Mouse (Mus musculus) embryo, embryonic 10 days (tissue): Measurements from ENCODE around the gene Fam24b.
A peak's percentile ranks its signal among the peaks of the same experiment; 100 is the strongest.

ENCODE experiments used
- DNase-seq: peaks from one replicate; pipeline ENCODE4 v3.0.0-alpha.2; 2015; ENCODE audit warnings: low spot score

Fam24b gene

DNA sequence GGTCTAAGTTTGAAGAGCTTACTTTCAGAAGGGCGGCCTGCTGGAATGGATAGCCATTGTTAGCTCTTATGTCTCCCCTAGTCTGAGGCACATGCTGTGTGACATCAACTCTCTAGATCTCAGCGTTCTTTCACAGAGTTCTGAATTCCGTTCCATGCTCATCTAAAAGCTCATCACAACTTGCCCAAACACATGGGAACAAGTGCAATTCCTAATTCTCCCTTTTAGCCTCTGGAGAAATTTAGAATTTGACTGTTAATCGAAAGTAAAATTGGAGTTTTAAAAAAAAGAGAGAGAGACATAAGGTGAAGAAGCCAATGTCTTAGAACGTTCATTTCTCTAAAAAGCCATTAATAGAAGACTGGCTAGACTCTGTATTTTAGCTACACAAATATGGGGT lies at the start of gene Fam24b:
Gene Fam24b (minus strand): TSS at position 101 of the 400 bp plus-strand sequence.
- DNase-seq = no peak

DNA sequence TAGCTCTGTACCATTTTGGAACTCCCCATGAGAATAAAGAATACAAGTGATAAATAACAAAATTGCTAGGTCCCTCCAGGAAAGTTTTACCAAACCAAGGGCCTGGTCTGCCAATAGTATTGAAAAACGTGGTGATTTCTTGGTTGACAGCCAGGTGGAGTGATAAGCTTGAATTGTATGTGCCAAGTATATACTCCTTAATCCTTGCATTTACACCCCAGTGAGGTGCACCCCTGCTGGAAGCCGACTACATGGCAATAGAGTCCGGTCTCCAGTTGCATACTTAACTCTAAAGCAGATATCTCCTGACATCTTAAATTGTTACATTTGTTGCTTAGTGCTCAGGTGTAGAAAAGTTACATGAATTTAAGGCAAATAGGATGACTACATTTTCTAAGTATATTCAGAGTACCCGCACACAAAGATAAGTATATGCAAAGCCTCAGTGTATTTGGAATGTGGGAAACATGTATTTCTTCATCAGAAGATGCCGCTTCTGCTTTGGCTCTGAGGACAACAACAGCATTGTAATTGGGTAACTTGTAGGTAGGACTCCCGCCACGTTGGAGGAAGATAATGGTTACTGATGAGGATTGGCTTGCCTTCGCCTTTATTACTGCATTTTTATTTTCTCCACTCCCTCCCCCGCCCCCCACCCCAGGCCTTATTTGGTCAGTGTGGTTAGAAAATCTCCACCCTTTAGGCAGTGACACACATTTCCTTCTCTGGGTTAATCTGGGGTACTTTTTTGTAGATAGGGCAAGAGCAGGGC lies 42.8 kb upstream of the Fam24b start:
- peak; percentile 14 for DNase-seq

DNA sequence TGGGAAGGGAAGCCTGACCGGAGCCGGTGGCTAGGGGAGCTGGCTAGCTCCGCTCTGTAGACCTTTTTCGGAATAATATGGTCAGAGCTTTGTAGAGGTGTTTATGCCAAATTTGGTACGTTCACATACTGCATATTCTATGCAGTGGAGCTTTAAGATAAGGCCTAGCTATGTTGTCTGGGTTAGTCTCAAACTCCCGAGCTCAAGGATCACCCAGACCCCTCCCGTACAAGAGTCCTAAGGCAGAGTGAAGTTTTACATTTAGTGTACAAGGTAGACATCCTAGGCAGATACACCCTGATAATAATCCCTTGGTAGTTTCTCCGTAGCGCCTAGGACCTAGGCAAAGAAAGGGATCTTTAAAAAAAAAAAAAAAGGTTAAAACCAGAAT lies 42.1 kb upstream of the Fam24b start:
- DNase-seq = no peak

DNA sequence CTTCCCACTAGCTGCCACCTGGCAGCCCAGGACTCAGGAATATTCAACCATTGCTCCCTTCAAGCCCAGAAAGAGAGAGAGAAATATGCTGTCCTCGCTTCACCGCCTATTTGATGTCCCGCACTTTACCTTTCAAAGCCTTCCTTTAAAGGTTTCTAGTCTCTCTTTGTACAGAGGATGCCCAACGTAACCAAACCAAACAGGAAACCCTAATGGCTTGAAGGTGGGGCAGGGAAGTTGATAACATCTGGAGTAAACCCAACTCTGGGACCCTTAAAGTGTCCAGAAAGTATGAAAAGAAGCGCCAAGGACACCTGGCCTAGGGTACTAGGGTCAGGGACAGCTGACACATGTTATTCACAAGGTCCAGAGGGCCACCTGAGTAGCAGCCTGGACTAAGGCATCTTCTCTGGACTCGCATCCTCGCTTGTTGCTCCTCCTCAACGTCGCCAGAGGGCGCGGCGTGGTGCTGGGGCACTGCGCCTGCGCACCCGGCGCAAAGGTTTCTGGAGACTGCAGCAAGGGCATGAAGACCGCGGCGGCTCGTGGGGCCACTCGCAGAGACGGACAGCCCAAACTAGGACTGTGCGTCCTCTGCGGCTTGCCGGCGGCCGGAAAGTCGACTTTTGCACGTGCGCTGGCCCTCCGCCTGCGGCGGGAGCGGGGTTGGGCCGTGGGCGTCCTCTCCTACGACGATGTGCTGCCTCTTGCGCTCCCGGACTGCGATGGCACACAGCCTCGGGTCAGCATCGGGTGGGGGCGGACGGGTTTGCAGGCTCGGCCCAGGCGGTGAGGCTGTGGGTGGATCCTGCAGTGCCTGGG lies 41.5 kb upstream of the Fam24b start, which contains the start of gene Pstk:
Gene Pstk (plus strand): TSS at position 494 of the 822 bp plus-strand sequence.
- DNase-seq = peak; percentile 95

DNA sequence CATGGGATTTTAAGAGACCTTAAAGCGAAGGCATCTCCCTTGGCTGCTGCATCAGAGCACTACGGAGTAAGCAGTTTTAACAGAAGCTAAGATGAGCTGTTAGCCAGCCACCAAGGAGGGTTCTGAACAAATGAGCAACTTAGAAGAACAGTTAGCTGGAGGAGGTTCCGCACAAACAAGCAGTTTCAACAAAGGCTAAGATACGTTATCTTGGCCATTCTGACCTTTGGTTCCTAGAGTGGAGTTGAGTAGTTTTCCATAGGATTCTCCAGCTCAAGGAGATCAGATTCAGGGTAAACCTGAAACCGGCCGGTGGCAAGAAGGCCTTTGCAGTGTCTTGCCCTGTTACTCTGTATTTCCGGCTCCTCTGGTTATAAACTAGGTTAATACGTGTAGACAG lies 34.8 kb upstream of the Fam24b start:
- no peak for DNase-seq

DNA sequence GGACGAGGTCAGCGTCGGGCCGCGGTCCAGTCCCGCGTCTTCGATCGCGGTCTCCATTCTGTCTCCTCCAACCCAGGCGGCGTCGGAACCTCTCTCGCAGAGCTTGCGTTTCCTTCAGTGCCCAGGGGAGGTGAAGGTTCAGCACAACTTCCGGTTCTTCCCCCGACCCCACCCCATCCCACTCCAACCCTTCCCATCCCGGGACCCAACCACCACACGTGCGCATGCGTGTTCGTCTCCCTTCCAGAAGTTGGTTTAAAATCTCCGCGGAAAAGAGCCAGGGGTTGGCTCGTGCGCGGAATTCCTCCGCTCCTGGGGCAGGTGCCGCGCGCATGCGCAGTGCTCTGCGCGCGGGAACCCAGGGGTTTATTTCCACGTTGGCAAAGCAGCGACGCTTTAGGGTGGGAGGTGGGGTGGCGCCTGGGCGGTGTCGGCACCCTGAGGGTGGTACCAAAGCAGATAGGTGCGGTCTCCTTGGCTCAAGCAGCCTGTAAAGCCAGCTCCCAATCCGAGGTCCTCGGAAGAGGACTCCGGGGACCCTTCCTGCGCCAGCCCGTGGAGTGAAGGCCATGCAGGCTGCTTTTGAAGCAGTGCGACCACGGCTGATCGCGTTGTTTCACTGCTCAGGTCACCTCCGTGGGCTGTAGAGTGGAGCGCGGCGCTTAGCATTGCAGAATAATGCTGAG lies 33.4 kb upstream of the Fam24b start, which contains the start of gene 2310057M21Rik:
Gene 2310057M21Rik (minus strand): TSS at position 145 of the 686 bp plus-strand sequence.
- peak; percentile 99 for DNase-seq

DNA sequence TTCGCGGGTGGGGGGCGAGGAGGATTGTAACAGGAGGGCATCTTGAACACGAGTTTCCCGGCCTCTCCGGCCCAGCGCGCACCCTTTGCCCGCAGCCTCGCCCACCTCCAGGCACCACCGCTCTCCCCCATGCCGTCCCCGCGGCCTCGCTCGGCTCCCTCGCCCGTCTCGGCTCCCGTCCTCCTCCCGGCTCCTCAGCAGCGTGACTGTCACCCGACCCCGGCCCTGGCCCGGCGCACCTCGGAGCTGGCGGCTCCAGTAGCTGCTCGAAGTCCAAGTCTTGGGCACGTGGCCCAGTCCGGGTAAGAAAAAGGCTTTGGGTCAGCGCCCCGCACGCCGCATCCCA lies 32.9 kb upstream of the Fam24b start:
- DNase-seq = no peak

DNA sequence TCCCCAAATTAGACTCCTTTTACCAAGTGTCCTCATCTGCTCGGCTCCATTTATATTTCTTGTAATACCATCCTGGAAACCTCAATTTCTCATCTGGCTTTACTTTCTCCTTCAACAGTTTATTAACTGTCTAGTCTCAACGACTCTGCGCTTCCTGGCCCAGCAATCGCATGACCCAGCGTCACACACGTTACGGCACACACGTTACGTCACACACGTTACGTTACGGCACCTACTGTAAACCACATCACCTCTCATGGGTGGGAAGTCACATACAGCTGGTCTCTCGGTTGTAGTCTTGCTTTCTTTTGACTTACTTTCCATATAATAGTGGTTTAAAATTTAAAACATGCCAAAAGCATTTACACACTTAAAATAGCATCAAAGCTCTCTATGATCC lies 26.8 kb upstream of the Fam24b start:
- no peak for DNase-seq

DNA sequence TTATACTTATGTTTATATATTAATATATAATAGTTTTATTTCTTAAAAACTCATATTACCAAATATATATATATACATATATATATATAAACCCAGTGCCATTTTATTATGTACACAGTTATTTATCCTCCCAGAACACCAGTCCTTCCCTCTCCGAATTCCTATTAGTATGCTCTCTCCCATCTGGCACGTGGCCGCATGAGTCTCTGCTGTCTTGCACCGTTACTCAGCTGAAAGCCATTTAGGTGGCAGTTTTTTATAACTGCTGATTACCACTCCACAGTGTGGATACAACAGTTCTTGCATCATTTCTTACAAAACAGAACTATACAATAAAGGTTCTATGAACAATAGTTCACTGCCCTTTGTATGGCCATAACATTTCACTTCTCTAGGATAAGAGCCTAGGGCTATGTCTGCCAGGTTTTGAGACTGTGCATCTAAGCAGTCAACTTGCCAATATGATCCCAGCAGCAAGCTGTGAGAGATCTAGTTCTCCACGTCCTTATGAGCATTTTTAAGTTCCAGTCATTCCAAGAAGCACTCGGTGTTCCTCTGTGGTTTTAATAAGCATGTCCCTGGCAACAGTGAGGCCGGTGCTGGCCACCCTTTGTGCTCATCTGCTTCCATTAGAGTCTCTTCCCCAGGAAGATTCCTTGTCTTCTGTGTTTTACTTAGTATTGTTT lies 16.7 kb upstream of the Fam24b start:
- no peak for DNase-seq

DNA sequence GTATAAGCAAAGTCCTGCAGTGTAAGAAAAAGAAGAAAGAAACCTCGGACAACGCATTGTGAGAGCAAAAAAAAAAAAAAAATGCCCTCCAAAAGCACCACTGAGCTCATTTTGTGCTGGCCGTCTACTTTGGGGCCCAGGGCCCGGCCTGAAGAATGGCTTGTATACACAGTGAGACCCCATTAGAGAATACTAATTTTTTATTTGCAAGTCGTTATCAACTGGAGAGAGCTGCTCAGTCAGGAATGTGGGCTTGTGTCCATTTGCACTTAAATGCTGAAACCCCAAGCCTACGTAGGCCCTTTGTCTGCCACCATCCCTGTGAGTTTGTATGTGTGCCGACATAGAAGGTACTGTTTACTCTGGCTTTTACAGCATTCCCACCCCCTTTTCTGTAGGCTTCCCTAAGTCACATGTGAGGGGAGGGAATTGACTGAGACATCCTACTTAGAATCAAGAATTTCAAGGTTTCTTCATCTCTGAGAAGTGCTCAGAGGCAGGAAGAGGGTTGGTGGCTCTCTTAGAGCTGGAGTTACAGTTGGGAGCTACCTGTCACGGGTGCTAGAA lies 8.3 kb upstream of the Fam24b start:
- no peak for DNase-seq

DNA sequence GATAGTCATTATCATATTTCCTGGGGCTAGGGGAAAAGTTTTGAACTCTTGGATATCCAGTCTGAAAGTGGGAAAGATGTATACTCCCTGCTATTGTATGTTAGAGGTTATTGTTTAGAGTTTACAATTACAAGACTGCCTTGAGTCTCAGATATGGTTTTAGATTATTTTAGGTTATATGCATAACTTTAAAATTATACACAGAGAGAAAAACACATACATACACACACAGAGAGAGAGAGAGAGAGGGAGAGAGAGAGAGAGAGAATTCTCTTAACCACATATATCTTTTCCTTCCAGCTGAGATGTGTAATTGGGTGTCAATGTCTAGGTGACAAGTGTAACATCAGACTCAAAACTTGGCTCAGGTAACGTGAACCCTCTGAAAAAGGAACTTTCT lies 4.2 kb upstream of the Fam24b start, which contains the start of gene Fam24a:
Gene Fam24a (plus strand): TSS at position 301 of the 400 bp plus-strand sequence.
- DNase-seq = no peak

DNA sequence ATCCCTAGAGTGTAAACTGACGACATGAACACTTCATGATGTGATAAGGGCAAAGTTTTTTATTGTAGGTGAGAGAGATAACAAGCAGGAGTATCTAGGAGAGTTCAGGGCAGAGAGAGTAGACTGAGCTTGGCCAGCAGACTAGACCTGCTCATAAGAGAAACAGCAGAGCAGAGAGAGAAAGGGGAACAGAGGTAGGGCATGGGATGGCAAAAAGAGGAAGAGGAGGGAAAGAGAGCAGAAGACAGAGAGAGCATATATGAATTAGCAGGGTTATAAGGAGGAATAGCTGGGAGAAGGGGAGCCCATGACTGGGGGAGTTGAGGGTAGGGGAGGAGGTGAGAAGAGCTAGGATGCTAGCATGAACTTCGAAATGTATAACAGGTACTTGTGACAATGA lies 2.4 kb upstream of the Fam24b start:
- DNase-seq = no peak

DNA sequence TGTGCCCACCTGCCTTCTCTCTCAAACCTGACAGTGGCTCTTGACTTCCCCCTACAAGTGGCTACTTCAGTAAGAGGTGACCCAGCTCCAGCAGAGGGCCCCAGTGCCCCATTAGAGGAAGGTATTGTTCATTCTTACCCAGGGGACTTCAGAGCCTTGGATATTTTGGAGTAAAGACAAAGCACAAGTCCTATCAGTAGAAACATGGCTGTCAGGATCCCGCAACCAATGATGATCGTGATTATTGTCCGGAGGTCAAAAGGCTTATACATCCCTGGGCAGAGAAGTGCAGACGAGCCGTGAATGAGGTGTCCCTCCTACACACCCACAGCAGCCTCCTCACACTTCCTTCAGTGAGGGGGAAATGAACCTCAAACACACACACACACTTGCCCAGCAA lies 2.3 kb downstream of the Fam24b start:
- DNase-seq = no peak

DNA sequence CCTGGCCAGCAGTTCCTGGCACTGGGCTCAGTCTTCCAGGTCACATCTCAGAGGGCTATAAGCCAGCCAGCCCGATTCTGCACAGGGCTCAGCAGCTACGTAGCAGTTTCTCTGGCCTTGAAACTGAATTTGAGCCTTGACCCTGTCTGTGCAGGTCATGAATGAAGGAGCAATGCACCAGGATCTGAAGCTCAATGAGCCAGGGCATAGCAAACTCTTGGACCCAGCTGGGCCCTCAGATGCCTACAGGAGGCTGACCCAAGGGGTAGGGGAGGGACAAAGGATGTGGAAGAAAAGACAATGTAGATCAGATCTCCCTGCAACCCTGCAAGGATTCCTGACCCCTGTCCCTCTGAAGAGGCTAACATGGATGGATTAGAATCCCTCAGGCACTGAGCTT lies 7.1 kb downstream of the Fam24b start, which contains the start of gene Cuzd1:
Gene Cuzd1 (minus strand): TSS at position 101 of the 400 bp plus-strand sequence.
- DNase-seq = no peak

DNA sequence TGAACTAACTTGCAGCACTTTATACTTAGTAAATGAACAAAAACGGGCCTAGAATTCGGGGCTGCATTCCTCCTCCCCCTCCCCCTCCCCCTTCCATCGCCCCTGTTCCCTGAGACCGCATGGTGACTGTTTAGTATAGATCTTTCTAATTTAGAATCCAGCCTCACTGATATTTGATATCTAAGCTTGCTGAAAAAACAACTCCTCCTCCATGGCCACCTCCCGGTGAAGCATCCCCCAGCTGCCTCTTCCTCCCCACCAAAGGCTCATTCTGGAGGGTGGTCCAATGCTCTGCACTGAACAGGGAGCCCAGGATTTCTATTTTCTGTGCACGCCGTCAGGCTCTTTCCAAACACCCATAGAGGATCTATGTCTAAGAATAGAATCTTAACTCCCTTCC lies 11.0 kb downstream of the Fam24b start:
- no peak for DNase-seq

DNA sequence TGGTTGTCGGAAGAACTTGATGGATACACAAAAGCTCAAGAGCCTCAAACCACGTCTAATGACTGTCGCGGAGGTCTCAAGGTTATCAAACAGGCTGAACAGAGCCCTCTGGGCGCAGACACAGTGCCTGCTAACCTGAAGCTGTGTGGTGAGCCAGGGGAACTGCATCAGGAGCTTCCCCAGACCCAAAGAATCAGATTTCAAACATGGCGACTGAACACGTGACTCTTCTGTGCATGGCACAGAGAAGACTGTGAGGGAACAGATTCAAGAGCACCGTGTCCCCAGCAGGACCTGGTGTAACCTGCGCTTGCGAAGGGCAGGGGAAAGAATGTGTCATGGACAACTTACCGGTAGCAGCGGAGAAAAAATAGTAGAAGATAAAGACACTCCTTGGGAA lies 11.7 kb downstream of the Fam24b start:
- DNase-seq = peak; percentile 21

DNA sequence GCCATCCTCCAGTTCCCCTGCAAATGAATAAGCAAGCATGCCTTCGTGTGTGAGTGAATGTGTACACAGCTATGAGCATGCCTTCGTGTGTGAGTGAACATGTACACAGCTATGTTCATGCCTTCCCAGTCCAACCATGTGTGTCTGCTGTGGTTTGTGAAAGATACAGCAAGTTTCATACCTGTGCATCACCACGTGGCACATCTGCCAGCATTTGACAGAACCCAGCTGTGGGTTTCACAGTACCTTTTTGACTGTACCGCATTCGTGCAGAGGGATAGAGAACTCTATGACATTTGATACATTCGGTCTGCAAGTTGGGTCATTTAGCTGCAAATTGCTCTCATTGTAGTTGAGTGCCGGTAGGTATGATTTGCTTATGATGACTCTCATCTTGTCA lies 14.8 kb downstream of the Fam24b start:
- no peak for DNase-seq

DNA sequence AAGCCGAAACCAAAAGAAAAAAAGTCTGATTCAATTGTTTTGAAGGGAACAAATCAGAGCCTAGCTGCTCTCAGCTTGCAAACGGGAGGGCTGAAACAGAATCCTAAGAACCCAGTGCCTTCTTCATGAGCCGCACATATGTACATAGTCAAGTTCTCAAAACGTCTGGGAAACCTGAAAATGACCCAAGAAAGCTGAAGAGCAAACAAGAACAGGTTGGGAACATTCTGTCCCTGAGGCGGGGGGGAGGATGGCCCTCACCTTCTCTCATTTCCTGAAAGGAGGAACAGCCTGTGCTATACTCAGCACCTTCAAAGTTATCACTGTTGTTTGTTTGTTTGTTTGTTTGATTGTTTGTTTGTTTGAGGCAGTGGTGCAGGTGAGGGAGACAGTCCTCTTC lies 22.6 kb downstream of the Fam24b start:
- DNase-seq = no peak

DNA sequence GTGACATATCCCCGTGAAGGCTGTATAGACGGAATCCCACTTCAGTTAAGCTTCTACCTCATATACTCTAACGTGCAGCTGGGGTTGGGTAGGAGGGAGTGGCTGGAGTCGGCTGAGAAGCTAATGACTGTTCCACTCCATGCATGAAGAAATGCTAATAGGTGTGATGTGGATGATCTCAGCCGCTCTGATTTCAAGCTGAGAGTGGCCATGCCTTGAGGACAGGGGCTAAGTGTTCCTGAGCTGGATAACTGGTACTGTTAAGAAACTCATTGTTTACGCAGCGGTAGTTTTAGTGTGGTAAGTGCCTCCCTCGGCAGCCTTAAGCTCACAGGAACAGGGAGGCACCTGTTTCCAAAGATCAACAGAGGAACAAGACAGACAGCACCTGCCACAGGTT lies 26.0 kb downstream of the Fam24b start:
- DNase-seq = no peak

DNA sequence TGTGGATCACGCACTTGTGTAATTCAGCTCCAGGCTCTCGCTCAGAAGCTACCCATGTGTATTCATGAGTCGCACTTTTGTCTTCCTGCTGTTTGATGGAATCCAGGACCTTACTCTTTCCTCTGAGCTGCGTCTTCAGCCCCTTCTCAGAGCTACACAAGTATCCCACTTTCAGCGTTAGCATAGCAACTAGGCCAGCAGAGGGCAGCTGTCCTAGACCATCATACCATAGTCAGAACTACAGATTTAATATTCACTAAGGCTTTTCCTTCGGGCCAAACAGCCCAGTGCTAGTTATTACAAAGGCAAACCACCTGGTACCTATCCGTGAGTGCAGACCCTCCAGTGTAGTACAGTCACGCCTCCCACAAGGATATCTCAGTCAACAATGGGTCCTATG lies 32.2 kb downstream of the Fam24b start:
- peak; percentile 15 for DNase-seq
